Mouse (Mus musculus) ES-E14 (cell line): ENCODE measurements around the gene Pogz.

ENCODE experiments used
- CHD2 ChIP-seq: IDR thresholded peaks from 2 replicates; pipeline ENCODE4 v1.6.1; 2014; ENCODE audit warnings: mild to moderate bottlenecking, low read depth, low read length, inconsistent platforms
- HCFC1 ChIP-seq: IDR thresholded peaks from 2 replicates; pipeline ENCODE4 v1.6.1; 2012; ENCODE audit warnings: low read length, inconsistent platforms, borderline replicate concordance; ENCODE audit not compliant: insufficient read depth
- ZC3H11A ChIP-seq: IDR thresholded peaks from 2 replicates; pipeline ENCODE4 v1.6.1; 2012; ENCODE audit warnings: low read depth, mild to moderate bottlenecking, inconsistent platforms, low read length, borderline replicate concordance
- ZNF384 ChIP-seq: IDR thresholded peaks from 2 replicates; pipeline ENCODE4 v1.6.1; 2012; ENCODE audit warnings: low read depth, low read length, inconsistent platforms

DNA sequence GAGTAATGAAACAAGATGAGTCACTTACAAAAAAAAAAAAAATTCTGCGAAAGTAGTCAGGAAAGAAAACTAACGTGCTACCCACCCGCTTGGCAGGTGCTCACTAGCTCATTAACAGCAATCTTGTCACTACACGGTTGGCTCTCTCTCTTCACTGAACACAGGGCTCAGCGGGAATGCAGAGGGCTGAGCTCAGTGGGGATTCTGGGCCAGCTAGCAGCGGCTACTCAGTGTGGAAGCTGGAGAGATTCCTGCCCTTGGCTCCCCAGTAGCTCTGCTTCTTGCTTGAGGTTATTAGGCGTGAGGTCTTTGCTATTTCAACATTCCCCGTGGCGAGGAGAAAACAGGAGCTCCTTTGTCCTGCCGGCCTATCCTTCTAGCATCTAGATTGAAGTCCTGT is 33.2 kb upstream of the Pogz start:
- no peak for TF ChIP-seq CHD2
- no peak for TF ChIP-seq ZNF384
- no peak for TF ChIP-seq HCFC1
- TF ChIP-seq ZC3H11A = no peak
